Mouse (Mus musculus): ENCODE data around the gene Fbxo6. TPM values are rescaled to one million over a fixed set of nuclear protein-coding genes. Genes with fewer than 3 reads are reported as not detected.

The Fbxo6 gene
- 50.2 TPM for polyA plus RNA-seq (2017; shearing (Covaris generic))

DNA sequence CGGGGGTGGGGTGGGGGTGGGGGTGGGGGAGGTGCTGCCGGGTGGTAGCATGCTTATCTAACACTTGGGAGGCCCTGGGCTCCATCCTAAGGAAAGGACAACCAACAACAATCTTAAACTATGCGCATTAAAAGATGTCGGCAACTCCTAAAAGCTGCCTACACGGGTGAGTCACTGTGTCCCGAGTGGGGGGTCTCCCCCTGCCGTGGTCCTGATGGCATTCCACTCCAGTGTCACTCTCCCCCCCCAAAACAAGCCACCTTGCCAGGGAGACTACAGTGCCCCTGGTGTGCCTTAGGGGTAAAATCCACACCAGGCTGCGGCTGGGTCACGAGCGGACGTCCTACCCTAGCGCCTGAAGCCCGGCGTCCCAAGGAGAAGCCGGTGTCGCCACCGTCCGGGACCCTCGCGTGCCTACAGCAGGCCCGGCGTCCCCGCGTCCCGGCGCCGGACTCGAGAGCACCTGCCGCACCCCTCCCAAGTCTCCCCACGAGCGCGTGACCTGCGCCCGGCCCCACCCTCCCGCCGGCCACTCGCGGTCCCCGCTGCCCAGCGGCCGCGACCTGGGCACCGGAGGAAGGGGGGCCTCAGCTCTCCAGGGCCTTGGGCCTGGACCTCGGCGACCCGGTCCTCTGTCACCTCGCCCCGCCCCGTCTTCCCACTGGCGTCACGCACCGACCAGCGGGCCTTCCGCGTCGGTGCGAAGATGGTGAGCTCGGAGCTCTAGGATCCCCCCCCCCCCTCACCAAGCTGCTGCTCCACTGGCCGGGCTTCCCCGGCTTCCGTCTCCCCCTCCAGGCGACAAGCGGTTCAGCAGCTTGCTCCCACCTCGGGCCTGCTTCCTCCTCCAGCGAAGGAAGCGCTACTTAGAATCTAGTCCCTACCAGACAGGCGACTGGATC, at the start of gene Fbxo6:
TSS of gene Fbxo6 (minus strand) at position 874 of the 902 bp plus-strand sequence.

GRCm38 (mm10) chr4:148160436-148161390, 8.8 kb upstream of the Fbxo6 start, which contains the start of the genes Fbxo44 and Fbxo2:
TSS of gene Fbxo44 (minus strand) at chr4:148160482.
TSS of gene Fbxo2 (plus strand) at chr4:148160621.

DNA sequence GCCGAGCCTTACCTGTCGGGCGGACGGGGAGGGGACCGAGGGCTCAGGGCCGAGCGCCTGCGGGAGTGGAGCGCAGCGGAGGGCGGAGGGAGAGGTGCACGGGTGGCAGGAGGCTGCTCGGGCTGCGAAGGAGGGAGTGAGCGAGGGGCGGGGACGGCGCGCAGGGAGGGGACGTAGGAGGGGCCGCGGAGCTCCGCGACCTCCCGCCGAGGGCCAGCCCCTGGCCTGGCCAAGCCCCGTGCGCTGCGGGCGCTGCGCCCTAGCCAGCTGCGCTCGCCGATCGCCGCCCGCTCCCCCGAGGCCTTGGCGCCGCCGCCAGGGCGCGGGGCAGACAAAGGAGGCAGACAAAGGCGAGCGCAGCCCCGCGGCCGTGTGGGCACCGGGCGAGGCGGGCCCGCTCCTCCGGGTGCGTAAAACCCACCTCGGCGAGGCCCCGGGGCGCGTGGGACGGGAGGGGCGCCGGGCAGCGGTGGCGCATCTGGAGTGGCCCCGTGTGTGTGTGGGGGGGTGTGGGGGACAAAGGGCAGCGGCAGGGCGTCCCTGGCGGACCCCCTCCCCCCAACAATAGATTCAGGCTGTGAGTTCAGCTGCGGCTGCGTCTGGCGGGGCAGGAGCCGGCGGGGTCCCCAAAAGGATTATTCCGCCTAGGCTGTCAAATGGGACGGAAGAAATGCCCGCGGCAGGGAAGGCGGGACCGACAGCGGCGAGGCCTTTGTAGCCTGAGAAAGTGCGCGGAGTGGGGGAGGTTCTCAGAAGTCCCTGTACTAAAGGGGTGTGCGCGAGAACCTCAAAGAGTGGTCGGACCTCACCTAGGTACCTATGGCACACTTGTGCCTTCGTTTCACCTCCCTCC, 21.2 kb downstream of the Fbxo6 start, which contains the start of gene Draxin:
TSS of gene Draxin (minus strand) at position 138 of the 853 bp plus-strand sequence.

DNA sequence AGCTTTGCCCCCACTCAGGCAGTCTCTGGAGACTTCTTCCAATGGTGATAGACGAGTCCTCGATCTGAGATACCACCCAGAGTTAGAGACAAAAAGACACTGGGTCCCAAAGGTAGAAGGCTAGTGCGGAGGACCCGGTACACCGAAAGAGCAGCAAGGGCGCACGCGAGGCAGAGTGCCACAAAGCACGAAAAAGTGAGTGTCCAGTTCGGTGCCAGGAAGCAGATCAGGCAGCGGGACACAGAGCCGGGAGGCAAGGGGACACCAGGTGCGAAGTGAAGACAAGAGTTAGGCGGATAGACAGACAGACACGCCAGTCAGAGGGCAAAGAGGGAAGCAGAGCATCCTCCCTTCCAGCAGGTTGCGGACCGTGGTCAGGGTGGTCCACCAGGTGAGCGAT, 21.8 kb downstream of the Fbxo6 start, which contains the start of gene Mad2l2:
TSS of gene Mad2l2 (plus strand) at position 252 of the 400 bp plus-strand sequence.

Other genes starting within 250 kb of the Fbxo6 start
- gene Mfn2, start 247.4 kb downstream of the Fbxo6 start, polyA plus RNA-seq (2017; shearing (Covaris generic)), result 55.8 TPM
- gene Plod1, start 215.4 kb downstream of the Fbxo6 start, polyA plus RNA-seq (2017; shearing (Covaris generic)), result 11.6 TPM
- gene 2510039O18Rik, start 211.2 kb downstream of the Fbxo6 start, polyA plus RNA-seq (2017; shearing (Covaris generic)), result 4.5 TPM
- not detected for gene Nppb, start 166.4 kb downstream of the Fbxo6 start, polyA plus RNA-seq (2017; shearing (Covaris generic))
- not detected for gene Nppa, start 151.4 kb downstream of the Fbxo6 start, polyA plus RNA-seq (2017; shearing (Covaris generic))
- 10.1 TPM for gene Clcn6, start 113.3 kb downstream of the Fbxo6 start, polyA plus RNA-seq (2017; shearing (Covaris generic))
- 21.3 TPM for gene Mthfr, start 113.1 kb downstream of the Fbxo6 start, polyA plus RNA-seq (2017; shearing (Covaris generic))
- gene Agtrap, start 64.1 kb downstream of the Fbxo6 start, polyA plus RNA-seq (2017; shearing (Covaris generic)), result 28.8 TPM
- gene Mad2l2, start 21.8 kb downstream of the Fbxo6 start, polyA plus RNA-seq (2017; shearing (Covaris generic)), result 49.7 TPM
- gene Draxin, start 21.4 kb downstream of the Fbxo6 start, polyA plus RNA-seq (2017; shearing (Covaris generic)), result 0.06 TPM
- 4.3 TPM for gene Fbxo44, start 8.3 kb upstream of the Fbxo6 start, polyA plus RNA-seq (2017; shearing (Covaris generic))
- not detected for gene Fbxo2, start 8.5 kb upstream of the Fbxo6 start, polyA plus RNA-seq (2017; shearing (Covaris generic))
- not detected for gene Disp3, start 135.8 kb upstream of the Fbxo6 start, polyA plus RNA-seq (2017; shearing (Covaris generic))